Mouse (Mus musculus) sigmoid colon, adult 10 weeks (tissue): ENCODE data around the gene Anxa9. TPM values are rescaled to one million over a fixed set of nuclear protein-coding genes. Genes with fewer than 3 reads are reported as not detected.

Experiments used
- polyA plus RNA-seq: library from polyadenylated mRNA; stranded (reverse); fragments of 350-450 nt; fragmentation: Illumina TruSeq; extraction: RNeasy Lipid Tissue Mini Kit (QIAGEN cat#74804); gene quantifications from one replicate; pipeline ENCODE4 v1.2.3, GENCODE M21; 2014; ENCODE audit warnings: low read depth, low replicate concordance

Gene Anxa9
- polyA plus RNA-seq: not detected

GRCm38 (mm10) chr3:95307100-95307499 lies at the start of gene Anxa9:
Gene Anxa9 (minus strand): TSS chr3:95307176.

GRCm38 (mm10) chr3:95314486-95315093 lies 7.6 kb upstream of the Anxa9 start, which contains the start of gene Cers2:
Gene Cers2 (plus strand): TSS chr3:95314791.

GRCm38 (mm10) chr3:95281216-95282126 lies 25.5 kb downstream of the Anxa9 start, which contains the start of the genes Mindy1 and Prune1:
Gene Mindy1 (plus strand): TSS chr3:95281345.
Gene Prune1 (minus strand): TSS chr3:95282076.

GRCm38 (mm10) chr3:95250783-95251424 lies 56.1 kb downstream of the Anxa9 start, which contains the start of gene Bnipl:
Gene Bnipl (minus strand): TSS chr3:95251193.

Other genes starting within 250 kb of the Anxa9 start
- gene Pip5k1a, start 200.2 kb downstream of the Anxa9 start, polyA plus RNA-seq: 14.5 TPM
- gene Vps72, start 196.2 kb downstream of the Anxa9 start, polyA plus RNA-seq: 33.0 TPM
- 3.4 TPM for gene Tmod4, start 182.7 kb downstream of the Anxa9 start, polyA plus RNA-seq
- gene Scnm1, start 173.2 kb downstream of the Anxa9 start, polyA plus RNA-seq: 20.0 TPM
- 1.8 TPM for gene Lysmd1, start 173.1 kb downstream of the Anxa9 start, polyA plus RNA-seq
- gene Tnfaip8l2, start 164.8 kb downstream of the Anxa9 start, polyA plus RNA-seq: not detected
- not detected for gene Sema6c, start 146.7 kb downstream of the Anxa9 start, polyA plus RNA-seq
- gene Gabpb2, start 89.3 kb downstream of the Anxa9 start, polyA plus RNA-seq: 53.4 TPM
- 18.0 TPM for gene Cdc42se1, start 78.4 kb downstream of the Anxa9 start, polyA plus RNA-seq
- 40.5 TPM for gene Mllt11, start 75.0 kb downstream of the Anxa9 start, polyA plus RNA-seq
- not detected for gene Gm128, start 65.6 kb downstream of the Anxa9 start, polyA plus RNA-seq
- gene Bnipl, start 56.0 kb downstream of the Anxa9 start, polyA plus RNA-seq: 1.4 TPM
- gene Mindy1, start 25.8 kb downstream of the Anxa9 start, polyA plus RNA-seq: 113 TPM
- 7.0 TPM for gene Prune1, start 25.1 kb downstream of the Anxa9 start, polyA plus RNA-seq
- 83.0 TPM for gene Cers2, start 7.6 kb upstream of the Anxa9 start, polyA plus RNA-seq
- gene Setdb1, start 50.0 kb upstream of the Anxa9 start, polyA plus RNA-seq: 20.2 TPM
- gene 4930558C23Rik, start 95.7 kb upstream of the Anxa9 start, polyA plus RNA-seq: not detected
- gene Arnt, start 127.2 kb upstream of the Anxa9 start, polyA plus RNA-seq: 62.1 TPM
- gene Ctsk, start 192.1 kb upstream of the Anxa9 start, polyA plus RNA-seq: 4.4 TPM
- 858 TPM for gene Ctss, start 219.6 kb upstream of the Anxa9 start, polyA plus RNA-seq